Mouse (Mus musculus) frontal cortex, adult 2 months (tissue): ENCODE data around the gene Ccr9. TPM values are rescaled to one million over a fixed set of nuclear protein-coding genes. Genes with fewer than 3 reads are reported as not detected.
"Not testable (repeated sequence)": the region's sequence is repeated elsewhere in the genome, so short reads cannot be mapped to it uniquely, and the experiment has no call there.

Experiments used
- DNase-seq, 2 experiments: peaks; one replicate each; pipeline ENCODE4 v3.0.0; 2022; ENCODE audit warnings: low spot score in 1 of 2; ENCODE audit errors: extremely low spot score in 1 of 2
- polyA plus RNA-seq: library from polyadenylated mRNA; depleted of rRNA; stranded (reverse); fragments of >200 nt; gene quantifications from 2 replicates; pipeline ENCODE4 v1.2.3, GENCODE M21; 2012; rRNA removed

Gene Ccr9
- 0.13 and 0.44 TPM in 2 replicates for polyA plus RNA-seq

DNA sequence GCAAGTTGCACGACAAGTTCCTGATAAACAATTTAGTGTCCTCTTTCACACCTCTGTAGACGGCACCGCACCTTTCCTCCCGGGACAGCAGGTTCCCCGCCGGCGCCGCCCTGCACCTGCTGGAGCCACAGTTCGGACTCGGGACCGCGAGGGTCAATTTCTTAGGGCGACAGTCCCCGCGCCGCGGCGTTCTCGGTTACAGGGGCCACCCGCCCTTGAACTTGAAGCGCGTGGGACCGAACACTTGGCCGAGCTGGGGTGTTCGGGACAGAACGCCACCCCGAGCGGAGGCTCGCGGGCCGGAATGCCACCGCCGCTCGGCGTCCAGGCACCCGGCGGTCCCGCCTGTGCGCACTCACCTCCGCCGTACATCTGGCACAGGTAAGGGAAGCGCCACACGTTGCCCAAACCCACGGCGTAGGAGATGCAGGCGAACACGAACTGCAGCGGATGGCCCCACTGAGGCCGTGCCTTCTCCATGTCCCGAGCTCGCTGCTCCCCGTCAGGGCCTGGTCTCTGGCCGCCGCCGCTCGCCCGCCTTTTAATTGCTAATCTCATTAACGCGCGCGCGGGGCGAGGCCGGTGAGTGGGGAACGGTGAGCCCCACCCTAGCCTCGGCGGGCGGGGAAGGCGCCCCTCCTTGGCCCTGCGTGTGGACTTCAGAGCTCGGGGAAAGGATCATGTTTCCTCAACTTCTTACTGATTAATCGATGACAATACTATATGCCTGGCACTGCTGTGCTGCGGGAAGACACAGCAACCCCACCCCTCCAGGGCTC, at the start of gene Ccr9, which contains the start of gene Slc6a20a:
Gene Ccr9, plus strand, starts transcription at position 113 of the 779 bp plus-strand sequence.
Gene Slc6a20a, minus strand, starts transcription at position 559 of the 779 bp plus-strand sequence.
- DNase-seq = no peak

GRCm38 (mm10) chr9:123631666-123632065, 46.6 kb upstream of the Ccr9 start:
- no peak for DNase-seq

GRCm38 (mm10) chr9:123632281-123632680, 46.0 kb upstream of the Ccr9 start, which contains the start of gene Slc6a20b:
Slc6a20b (minus strand) TSS chr9:123632565.
- DNase-seq = no peak

DNA sequence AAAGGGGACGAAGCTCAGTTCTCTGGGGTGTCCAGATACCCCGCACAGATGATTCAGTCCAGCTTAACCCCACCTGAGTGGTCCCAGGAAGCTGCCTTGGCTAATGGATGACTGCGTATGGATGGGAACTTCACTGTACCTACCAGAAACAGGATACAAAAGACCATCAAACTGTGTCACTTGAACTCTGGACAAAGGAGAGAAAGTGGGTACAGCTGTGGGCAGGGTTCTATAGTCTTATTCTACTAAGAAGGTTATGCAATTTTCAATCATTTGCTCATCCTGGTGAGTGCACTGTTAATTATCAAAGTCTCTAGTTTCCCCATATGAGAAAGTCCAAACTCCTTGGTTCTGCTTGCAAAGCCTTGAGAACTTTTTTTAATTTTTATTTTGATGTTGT, 45.2 kb upstream of the Ccr9 start:
- DNase-seq = no peak

- DNase-seq = no peak
These were observed 41.5 kb upstream of the Ccr9 start for GRCm38 (mm10) chr9:123636771-123637170.

GRCm38 (mm10) chr9:123638231-123638630, 40.0 kb upstream of the Ccr9 start:
- DNase-seq = no peak

- DNase-seq = peak; percentile 11 to 69
These were observed 39.6 kb upstream of the Ccr9 start for GRCm38 (mm10) chr9:123638668-123639089.

GRCm38 (mm10) chr9:123640106-123640505, 38.1 kb upstream of the Ccr9 start:
- no peak for DNase-seq

GRCm38 (mm10) chr9:123649785-123650511, 28.3 kb upstream of the Ccr9 start:
- DNase-seq = no peak

DNA sequence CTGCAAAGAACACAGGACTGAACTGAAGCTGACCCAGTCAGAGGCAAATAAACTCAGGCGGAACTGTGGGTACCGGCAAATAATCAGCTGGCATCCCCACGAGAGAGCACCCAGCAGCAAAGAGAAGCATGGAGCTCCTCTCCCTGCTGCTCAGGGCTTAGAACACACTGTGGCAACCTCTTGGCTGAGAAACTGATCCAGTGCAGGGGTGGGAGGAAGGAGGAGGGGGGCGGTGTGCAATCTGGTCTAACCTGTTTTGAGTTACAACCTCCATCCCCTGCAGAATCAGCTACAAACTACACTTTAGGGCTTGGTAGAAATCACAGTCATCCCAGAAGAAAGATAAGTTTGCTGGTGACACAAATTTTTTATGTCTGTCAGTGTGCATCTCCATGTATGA, 26.9 kb upstream of the Ccr9 start:
- DNase-seq = no peak

GRCm38 (mm10) chr9:123657457-123657856, 20.8 kb upstream of the Ccr9 start:
- no peak for DNase-seq

DNA sequence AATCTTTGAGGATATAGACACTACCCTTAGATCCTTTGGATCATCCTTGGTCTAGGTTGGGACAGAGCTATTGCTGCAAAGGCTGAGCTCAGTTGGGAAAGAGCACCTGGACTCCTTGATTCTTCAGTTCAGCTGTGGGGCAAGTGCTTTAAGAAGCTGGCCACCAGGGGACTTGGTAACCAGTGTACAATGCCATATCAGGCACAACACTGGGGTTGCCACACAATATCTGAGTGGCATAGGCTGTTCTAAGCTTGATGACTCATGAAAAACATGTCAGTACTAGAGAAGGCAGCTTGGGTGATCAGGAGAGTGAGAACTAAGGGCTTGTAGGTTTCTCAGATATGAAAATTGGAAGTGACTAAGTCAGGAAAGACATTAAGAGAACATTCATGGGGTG, 19.3 kb upstream of the Ccr9 start:
- no peak for DNase-seq

GRCm38 (mm10) chr9:123659986-123660676, 18.1 kb upstream of the Ccr9 start:
- DNase-seq = not testable (repeated sequence)

DNA sequence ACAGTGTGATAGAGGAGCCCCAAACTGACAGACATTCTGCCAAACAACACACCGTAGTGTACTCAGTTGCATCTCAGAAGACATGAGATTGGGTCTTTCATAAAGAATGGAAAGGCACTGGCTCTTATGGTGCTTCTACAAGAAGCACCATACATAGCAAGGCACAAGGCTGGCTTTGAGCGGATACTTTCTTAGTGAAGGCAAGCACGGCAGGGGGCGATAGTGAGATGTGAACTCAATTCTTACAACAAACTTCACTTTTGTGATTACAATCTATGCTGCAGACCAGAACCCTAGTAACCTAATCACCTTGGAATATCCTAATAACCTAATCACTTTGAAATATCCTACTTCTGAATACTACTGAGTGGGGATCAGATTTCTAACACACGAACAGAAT, 12.6 kb upstream of the Ccr9 start:
- peak in 1 of 2 experiments; percentile 61 for DNase-seq

DNA sequence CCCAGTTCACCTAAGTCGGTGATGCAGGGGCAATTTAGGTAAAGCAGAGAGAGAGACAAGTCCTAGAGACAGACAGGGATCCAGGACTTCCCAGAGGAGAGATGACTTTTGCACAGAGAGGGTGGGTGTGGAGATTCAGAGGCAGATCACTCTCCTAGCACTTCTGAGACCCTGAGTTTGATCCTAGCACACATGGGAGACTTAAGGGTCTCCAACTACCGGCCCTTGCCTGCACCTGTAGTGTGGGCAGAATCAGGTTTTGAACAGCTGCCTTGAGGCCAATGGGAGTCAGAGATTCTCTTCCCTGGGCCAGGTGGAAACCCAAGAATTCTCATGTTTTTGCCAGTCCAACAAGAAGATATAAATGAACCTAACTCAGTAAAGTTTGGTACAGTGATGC, 959 bp downstream of the Ccr9 start:
- DNase-seq = no peak

- no peak for DNase-seq
These were observed 5.5 kb downstream of the Ccr9 start for GRCm38 (mm10) chr9:123683704-123684103.

- no peak for DNase-seq
These were observed 8.0 kb downstream of the Ccr9 start for GRCm38 (mm10) chr9:123686206-123686605.

GRCm38 (mm10) chr9:123688227-123688626, 10.0 kb downstream of the Ccr9 start:
- DNase-seq = no peak

DNA sequence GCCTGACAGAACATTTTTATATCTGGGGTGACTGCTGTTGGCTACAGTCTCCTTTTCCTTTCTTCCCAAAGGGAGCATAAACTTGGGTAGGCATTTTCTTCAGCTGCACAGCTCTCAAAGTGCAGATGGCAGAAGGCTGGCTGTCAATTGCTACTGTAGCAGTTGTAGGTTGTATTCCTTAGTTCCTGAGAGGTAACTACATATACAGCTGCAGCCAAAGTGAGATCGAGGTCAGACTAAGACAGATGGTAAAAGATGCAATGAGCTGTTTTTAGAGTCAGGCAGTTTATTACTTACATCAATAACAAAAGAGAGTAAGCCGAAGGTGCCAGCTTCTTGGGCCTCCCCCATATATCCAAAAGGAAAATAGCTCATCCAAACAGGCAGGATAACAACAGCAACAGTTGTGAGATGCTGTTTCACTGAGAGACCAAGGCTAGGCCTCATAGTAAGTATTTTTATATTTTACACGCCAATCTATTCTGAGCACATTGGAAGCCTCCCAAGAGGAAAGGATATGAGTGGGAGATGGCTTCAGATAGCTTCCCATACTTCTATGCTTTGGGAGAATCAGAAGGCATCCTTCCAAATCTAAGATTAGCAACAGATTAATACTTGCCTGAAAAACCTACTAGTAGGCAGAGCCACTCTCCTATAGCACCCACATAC, 17.5 kb downstream of the Ccr9 start:
- DNase-seq = peak; percentile 53 to 77

DNA sequence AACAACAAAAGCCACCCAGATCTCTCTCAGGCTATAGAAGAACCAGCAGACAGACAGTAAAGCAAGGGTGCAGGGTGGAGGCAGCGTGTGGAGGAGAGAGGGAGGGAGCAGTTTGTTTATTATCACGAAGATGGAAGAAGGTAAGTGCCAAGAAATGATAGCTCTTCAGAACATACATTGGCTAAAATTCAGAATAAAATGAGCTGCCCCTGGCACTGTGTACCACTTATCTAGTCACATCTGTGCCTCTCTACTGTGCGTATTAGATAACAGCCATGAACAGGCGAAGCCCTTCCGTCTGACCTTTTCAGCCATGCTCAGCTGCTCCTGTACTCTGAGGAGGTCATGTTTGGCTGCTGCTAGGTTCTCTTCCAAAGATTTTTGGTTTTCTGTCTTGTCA, 23.6 kb downstream of the Ccr9 start:
- DNase-seq = no peak

- no peak for DNase-seq
These were observed 31.0 kb downstream of the Ccr9 start for GRCm38 (mm10) chr9:123709226-123709625.
